Mouse (Mus musculus) activated CD4-positive, CD25-positive, alpha-beta regulatory T cell, adult 4 months (primary cell): ENCODE data around the gene Sipa1l1. TPM values are rescaled to one million over a fixed set of nuclear protein-coding genes. Genes with fewer than 3 reads are reported as not detected.
"Not testable (repeated sequence)": the region's sequence is repeated elsewhere in the genome, so short reads cannot be mapped to it uniquely, and the experiment has no call there.

Experiments used
- ATAC-seq: one replicate; pipeline ENCODE4 v1.8.0; 2017
- polyA plus RNA-seq, 2 experiments: library from polyadenylated mRNA; unstranded; fragments of 100-300 nt; shearing (Covaris generic); gene quantifications; one replicate each; pipeline ENCODE4 v1.2.1; 2017

Gene Sipa1l1
- polyA plus RNA-seq, 2 experiments from 2014 or later: 23.4 to 29.9 TPM

DNA sequence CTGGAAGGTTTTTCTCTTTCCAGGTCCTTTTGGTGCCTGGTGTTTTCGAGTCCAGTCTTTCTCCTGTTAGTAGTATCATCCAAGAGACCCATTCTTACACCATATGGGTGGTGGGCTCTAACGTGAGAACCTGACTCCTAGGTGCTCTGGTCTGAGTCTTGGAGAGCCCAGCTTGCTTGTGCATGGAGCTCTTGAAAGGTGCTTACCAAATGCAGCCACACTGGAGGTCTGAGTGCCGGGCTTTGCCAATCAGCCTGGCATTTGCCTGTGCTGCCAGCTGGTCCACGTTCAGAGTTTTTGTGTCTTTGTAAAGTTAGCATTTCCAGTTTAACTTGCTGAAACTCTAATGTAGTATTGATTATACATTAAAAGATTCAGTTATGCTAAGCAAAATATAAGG, 9.5 kb downstream of the Sipa1l1 start:
- ATAC-seq: no peak

DNA sequence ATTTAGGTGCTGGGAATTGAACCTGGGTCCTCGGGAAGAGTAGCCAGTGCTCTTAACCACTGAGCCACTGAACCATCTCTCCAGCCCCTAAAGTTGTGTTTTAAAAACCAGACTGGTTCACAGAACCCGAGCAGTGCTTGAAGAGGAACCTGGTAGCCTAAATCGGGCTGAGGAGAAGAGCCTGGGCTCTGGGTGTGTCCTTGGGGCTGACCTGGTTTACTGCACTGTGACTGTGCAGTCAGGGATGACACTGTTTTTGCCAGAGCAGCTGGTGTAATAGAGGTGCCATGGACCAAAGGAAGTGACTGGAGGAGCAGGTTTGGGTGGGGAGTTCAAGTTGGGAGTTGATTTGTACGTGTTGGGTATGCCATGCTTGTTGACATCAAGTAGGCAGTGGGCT, 10.5 kb downstream of the Sipa1l1 start:
- no peak for ATAC-seq

DNA sequence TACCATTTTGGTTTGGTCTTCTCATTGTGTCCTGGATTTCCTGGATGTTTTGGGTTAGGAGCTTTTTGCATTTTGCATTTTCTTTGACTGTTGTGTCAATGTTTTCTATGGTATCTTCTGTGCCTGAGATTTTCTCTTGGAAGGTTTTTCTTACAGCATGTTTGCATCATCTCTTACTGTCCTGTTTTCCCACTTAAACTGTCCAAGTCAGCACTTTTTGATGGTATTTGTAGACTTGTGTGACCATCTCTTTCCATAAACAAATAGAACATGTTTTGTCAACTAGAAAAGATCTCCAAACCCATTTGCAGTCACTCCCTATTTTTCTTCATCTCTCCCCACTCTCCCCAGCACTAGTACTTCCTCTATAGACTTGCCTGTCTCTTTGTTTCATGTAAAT, 17.0 kb downstream of the Sipa1l1 start:
- ATAC-seq: not testable (repeated sequence)

- ATAC-seq: no peak
These were observed 17.6 kb downstream of the Sipa1l1 start for GRCm38 (mm10) chr12:82186740-82187139.

DNA sequence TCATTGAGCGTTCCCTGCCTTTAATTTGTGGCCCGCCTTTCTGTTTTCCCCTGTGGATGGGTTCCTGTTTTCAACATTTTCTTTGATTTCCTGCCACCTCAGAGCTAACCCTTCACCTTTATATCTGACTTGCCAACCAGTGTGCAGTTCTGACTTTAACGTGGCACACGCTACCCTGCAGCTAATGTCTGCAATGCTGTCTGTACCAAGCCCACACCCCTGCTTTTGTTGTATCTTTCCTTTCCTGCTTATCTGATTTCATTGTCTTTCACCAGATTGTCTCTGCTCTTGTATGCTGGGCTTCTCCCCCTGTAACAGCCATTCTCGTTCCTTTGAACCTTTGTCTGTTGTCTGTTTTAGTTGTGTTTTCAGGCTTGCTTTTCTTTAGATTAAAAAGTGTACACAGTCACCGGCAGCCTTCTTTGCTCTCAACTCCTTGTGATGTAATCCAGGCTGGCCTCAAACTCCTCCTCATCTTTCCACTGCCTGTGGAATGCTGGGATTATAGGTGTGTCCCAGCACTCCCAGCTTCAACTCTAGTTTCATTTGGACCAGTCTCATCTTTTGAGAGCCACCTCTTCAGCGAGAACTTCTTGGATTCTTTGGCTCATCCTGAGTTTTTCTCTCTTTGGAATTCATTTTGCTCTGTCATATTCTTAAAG, 18.2 kb downstream of the Sipa1l1 start:
- ATAC-seq: peak; percentile 58

DNA sequence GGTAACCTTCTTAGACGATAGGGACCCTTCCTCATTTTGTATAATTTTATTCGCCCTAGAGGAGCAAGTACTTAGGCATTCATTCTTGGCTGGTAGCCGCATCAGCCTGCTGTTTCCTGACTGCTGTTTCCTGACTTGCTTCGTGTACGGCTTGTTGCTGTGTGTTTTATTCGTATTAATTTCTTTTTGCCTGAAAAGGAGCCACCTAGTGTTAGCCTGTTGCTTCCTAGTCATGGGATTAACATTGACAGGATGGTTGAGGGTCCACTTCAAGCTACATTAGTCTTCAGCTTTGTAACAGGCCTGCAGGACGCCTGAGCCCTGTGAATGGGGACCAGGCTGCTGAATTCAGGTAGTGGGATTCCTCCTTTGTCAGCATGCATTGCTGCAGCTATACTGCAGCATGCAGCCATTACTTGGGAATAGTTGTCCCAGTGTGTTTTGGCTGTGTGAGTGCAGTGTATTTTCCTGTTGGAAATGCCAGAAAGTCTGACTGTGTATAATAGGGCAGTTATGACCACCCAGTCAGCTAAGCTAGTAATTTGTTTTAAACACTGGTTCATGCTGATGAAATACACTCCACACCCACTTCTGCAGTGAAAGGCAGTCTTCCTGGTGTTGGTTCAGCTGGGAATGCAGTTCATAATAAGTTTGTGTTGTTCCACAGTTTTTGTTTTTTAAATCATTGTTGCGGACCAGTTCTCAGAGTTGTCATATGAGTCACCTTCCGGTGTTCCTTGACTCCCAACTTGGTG, 19.4 kb downstream of the Sipa1l1 start:
- ATAC-seq: no peak

DNA sequence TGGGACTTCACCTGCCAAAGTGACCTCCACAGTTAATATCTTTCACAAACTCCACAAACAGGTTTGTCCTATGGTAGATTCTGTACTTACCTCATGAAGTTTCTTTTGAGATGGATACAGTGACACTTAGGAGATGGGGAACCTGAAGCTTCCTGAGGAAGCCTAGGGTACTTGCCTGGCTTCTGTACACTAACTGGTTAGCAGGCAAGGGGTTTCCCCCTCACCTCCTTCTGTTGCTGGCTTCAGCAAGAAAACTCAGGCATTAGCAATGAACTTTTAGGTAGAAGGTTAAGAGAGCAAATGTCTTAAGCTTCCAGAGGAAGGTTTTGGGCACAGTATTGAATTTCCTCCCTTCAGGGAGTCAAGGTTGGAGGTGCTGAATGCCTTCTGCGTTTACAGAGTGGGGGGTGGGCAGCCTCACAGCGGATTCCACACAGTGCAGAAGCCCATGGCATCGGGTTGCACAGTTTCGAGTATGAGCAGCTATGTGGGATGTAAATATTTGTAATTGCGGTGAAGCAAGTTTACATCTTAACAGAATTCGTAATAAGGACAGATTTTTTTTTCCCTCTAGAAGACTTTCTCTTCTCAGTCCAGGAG, 20.1 kb downstream of the Sipa1l1 start:
- ATAC-seq: peak; percentile 45

- peak; percentile 57 for ATAC-seq
These were observed 20.8 kb downstream of the Sipa1l1 start for GRCm38 (mm10) chr12:82189715-82190581.

DNA sequence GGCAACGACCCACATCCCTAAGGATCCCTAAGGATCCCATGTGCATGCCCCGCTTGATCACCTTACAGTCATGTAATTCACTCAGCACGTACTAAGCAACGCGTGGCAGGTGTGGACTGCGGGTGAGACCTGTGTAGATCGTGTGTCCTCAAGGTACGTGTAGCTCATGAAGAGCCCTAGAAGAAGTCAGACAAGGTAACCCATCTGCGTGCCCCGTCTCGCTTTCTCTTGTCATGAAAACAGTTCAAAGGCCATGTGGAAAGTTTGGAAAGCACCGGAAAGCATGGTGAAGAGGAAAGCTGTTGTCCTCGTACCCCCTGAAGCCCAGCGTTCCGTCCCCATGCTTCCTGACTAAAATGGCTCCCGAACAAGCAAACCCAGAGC, 21.5 kb downstream of the Sipa1l1 start:
- ATAC-seq: no peak

GRCm38 (mm10) chr12:82191686-82192085, 22.6 kb downstream of the Sipa1l1 start:
- ATAC-seq: no peak

DNA sequence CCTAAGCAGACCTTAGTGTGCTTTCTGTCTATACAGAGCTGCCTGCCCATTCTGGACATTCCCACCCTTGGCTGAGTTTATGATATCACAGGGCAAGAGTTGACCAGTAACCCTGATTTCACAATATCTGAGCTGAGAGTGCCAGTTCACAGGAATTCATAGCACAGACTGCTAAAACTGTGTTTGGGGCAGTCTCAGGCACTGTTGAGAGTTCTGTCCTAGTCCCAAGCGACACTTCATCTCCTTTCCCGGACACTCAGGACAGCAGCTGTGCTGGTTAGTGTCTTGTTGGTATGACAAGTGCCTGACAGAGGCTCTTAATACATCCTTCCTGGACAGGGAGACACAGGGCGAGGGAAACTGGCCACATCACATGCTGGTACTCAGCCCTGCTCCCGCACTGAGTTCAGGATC, 23.5 kb downstream of the Sipa1l1 start:
- no peak for ATAC-seq

DNA sequence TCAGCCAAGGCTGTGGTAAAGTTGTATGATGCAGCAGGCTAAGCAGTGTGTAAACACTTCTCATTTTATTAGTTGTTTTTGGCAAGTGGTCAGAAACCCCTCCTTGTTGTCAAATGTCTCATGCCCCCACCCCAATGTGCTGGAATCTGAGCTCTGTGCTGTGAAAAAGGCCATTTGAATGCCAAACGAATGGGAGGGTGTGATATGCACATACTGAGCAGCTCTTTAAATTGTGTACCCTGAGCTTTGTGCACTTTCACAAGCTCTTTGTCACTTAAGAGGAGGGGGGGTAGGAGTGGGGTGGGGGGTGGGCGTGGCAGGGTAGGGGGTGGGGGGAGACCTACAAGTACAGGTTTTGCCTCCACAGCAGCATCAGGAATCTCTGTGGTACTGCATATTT, 24.4 kb downstream of the Sipa1l1 start:
- ATAC-seq: no peak

DNA sequence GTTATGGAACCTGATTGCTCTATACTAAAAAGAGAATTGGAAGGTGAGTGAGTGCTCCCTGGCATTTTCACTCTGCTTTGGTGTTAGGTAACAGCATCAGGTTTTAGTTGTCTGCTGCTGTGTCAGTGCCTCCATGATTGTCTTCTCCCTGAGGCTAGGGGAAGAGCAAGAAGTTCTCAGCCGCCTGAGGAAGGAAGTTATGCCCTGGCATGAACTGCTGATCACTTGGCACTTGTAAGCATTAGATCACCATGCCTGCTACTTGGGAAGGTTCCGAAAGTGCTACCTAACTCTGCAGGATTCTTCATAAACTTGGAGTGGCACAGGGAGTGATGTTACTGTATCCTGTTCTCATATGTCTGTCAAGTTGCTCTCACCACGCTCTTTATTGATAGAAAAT, 25.8 kb downstream of the Sipa1l1 start:
- no peak for ATAC-seq

DNA sequence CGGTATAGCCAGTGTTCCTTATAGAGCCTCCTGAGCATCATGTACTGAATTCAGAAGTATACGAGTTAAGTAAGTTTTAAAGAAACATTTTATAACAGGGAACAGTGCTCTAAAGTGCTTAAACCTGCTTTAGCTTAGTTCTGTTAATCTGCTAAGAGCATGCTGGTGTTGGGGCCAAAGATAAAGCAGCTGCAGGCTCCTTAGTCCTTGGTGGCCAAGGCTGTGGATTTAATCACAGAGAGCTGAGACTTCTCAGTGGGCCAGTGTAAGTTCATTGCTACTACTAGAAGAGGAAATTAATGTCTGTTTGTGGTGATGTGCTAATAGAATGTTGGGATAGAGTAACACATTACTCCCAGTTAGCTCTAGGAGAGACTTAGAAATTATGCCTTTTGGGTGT, 27.1 kb downstream of the Sipa1l1 start:
- ATAC-seq: no peak

DNA sequence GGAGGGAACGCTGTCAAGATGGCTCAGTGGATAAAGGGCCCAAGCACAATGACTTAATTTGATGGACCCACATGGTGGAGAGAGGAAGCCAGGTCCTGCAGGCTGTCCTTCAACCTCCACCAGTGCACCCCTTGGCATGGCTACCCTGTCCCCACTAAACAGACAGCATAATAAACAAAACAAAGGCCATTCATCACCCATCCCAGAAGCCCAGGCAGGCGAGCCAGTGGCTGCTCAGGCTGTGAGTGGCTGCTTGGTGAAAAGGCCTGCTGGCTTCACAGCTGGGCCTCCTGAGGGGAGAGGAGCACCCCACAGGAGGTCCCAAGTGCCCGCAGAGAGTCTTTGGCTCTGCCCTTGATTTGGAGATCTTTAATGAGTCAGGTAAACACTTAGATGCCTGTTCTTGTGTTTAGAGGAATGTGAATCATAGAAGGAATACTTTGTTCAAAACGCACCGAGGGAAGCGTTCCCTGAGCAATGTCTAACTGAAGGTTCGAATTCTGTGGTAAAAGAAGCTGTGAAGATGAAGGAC, 27.6 kb downstream of the Sipa1l1 start:
- no peak for ATAC-seq

DNA sequence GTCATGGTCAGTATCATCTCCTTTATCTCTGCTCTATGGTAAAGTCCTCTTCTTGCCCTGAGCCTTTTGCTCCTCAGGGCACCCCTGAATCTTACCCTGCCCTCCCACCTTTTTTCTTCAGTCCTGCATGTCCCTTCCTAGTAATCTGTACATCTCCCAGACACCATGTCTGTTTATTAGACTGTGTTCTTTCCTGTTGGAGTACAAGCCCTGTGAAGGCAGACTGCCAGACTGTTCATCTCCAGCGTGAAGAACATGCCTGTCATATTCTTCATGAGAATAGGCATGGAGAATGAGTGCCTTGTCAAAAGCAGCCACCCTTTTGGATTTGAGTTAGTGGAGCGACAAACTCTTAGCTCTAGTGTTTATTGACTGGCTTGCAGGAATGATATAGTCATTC, 28.1 kb downstream of the Sipa1l1 start:
- no peak for ATAC-seq

- no peak for ATAC-seq
These were observed 30.2 kb downstream of the Sipa1l1 start for GRCm38 (mm10) chr12:82199286-82199685.

GRCm38 (mm10) chr12:82204106-82204505, 35.0 kb downstream of the Sipa1l1 start:
- no peak for ATAC-seq

DNA sequence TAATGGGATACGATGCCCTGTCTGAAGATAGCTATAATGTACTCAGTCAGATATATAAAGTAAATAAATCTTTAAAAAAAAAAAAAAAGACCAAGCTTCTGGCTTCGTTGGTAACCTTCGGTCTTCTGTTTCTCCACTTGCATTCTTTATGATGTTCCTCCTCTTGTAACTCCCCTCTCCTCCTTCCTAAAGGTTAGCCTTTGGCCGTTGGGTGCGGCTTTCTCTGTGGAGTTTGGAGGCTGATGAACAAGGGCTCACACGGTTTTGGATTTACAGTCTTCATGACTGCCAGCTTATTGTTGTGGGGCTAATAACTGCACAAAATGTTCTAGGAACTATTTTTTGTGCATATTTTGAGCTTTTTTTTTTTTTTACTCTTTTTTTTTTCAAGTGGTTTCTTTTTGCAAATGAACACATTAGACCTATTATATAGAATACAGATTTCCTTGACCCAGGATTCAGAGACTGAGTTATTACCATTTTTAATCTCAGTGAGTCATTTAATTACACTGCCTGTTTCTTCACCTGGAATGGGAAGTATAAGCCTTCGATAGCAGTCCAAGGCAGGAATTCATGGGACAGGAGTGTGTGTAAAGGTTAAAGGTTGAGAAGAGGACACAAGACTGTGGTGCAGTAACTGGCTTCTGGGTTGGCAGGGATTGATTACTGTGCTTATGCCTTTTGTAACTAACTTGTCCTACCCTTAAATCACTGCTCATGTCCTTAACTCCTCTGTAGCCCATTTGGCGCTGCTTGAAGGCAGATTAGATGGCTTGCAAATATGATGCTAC, 37.9 kb downstream of the Sipa1l1 start:
- no peak for ATAC-seq

DNA sequence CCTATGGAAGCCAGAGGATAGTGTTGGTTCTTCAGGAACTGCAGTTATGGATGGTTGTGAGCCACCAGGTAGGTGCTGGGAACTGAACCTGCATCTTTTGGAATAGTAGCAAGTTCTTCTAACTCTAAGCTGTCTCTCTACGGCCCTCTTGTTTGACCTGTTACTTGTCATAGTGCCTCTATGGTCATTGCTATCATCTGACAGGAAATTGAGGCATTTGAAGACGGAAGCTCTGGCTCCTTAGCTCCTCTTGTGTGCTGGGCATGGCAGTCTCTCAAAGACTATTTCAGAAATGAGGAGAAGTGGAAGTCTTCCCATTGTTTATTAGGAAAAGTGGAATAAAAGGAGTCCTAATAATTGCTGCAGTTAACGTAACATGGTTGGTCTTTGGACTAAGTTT, 38.9 kb downstream of the Sipa1l1 start:
- no peak for ATAC-seq

DNA sequence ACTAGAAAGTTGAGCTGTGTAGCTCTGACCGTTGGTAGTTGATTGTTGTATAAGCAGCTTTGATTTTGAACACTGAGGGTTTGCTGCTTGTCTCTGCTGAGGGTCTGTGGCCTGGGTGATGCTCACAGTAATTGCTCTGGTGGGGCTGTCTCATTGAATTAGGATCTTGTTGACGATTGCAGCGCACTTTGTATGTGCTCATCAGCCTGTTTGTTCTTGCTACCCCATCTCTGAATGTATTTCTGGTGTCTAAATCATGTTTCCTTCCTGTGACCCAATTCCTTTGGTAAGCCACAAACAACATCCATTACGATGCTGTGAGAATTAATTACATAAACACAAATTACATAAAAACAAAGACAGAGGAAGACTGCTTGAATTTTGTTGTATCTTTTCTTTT, 39.5 kb downstream of the Sipa1l1 start:
- ATAC-seq: peak; percentile 59

GRCm38 (mm10) chr12:82209753-82210152, 40.6 kb downstream of the Sipa1l1 start:
- ATAC-seq: peak; percentile 56
